9 mouse cellular contexts compared by ENCODE assay signal in the genomic region with DNA sequence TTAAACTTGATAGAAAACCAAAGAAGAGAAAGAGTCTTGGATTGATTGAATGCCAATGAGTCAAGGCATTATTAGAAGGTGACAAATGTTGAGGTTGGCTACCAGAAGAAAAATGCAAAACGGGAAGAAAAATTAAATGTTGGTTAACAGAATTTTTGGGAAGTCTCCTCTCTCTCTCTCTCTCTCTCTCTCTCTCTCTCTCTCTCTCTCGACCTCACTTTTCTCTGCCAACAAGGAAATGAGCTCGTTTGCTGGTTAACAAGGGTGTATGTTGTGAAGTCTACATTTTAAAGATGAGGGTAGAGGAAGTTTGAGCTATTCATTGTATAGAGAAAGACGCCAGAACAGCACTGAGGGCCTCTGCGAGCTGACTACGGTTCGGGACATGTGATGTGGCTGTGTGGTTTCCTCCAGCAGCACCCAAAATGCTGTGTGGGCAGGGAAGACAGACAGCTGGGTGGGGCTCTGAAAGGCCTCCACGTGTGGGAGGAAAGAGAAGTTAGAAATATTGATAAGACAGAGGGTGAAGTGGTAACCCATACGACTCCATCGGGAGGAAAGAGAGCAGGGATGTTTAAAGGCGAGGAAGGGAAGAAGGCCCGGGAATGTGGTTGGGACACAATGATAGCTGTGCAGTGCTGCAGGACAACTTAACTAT.
DNase-seq lines count a peak whose midpoint lies in the region; ATAC-seq and TF ChIP-seq lines count a peak whose summit lies in the region.
"Had no signal": no experiment of that assay in that cellular context is flagged by ENCODE, and none has a peak within 500 bp of the region (broad histone marks: within the 10 kb centered on the region; RNA-seq: fewer than 3 reads in every experiment).

No protein-coding gene starts in this region.

- TF ChIP-seq RAD21 in MEL (IDR thresholded peaks at IDR 0.05; ENCODE audit: low read depth, low read length) = no peak

- TF ChIP-seq POLR2A in MEL (IDR thresholded peaks at IDR 0.05; ENCODE audit: control insufficient read depth in 1 of 2, insufficient read depth in 1 of 2, low read depth in 1 of 2, low read length in 2 of 2, poor library complexity in 1 of 2) = peak; percentile 26 to 71; a peak in 2 of 4 replicates

- H3K36me3 ChIP-seq in MEL (ENCODE audit: control insufficient read depth in 1 of 2, insufficient read depth in 2 of 2, low read length in 2 of 2) = peaks cover 0 to 25% of the 10 kb centered on the region in 2 experiments; a peak in 2 of 4 replicates
- no peaks in the 10 kb centered on the region for H3K36me3 ChIP-seq in intestine, embryonic 16.5 days (ENCODE audit: control insufficient read depth, insufficient read depth, low read length)

- H3K4me3 ChIP-seq in MEL (ENCODE audit: control insufficient read depth in 1 of 2, insufficient read depth in 1 of 2, low read depth in 2 of 2, low read length in 2 of 2) = peak overlapping the region; percentile 30 to 48
- H3K4me3 ChIP-seq in intestine, embryonic 16.5 days (ENCODE audit: low read length) = no peak overlapping the region
- H3K4me3 ChIP-seq: forebrain, embryonic 13.5 days had no signal

- no peak overlapping the region for H3K4me2 ChIP-seq in intestine, embryonic 16.5 days (ENCODE audit: low read depth, low read length)
- H3K4me2 ChIP-seq: forebrain, embryonic 13.5 days had no signal

- no peaks in the 10 kb centered on the region for H3K9me3 ChIP-seq in MEL (replicated peaks; ENCODE audit: insufficient read depth, low read length)
- H3K9me3 ChIP-seq in intestine, embryonic 16.5 days (ENCODE audit: control insufficient read depth, low read length) = no peaks in the 10 kb centered on the region
- H3K9me3 ChIP-seq: forebrain, embryonic 13.5 days had no signal

- WGBS in intestine, embryonic 16.5 days = 76% methylated on average over 12 of the region's 12 CpGs

- peak overlapping the region; percentile 66 for H3K9ac ChIP-seq in MEL (ENCODE audit: control insufficient read depth, low read depth, low read length, poor library complexity, severe bottlenecking)
- no peak overlapping the region for H3K9ac ChIP-seq in intestine, embryonic 16.5 days (ENCODE audit: low read depth, low read length)
- H3K9ac ChIP-seq: forebrain, embryonic 13.5 days had no signal

- ATAC-seq in erythroblast, adult 5-6 weeks (replicated peaks; ENCODE audit: low FRiP score, poor library complexity, severe bottlenecking) = peak; percentile 91
- ATAC-seq in megakaryocyte, adult 5-6 weeks (ENCODE audit: poor library complexity, severe bottlenecking) = peak; percentile 88
- ATAC-seq in intestine, embryonic 16.5 days = no peak
- ATAC-seq: forebrain, embryonic 13.5 days had no signal

- TF ChIP-seq CTCF in MEL (IDR thresholded peaks at IDR 0.05 in 2 of 3, conservative IDR thresholded peaks at IDR 0.05 in 1 of 3; ENCODE audit: control insufficient read depth in 1 of 3, insufficient read depth in 1 of 3, low read depth in 2 of 3, low read length in 3 of 3, poor library complexity in 1 of 3, severe bottlenecking in 1 of 3) = no peak

- peak; percentile 54 to 80; a peak in 3 of 4 replicates for TF ChIP-seq EP300 in MEL (IDR thresholded peaks at IDR 0.05; ENCODE audit: low read depth in 1 of 2, low read length in 2 of 2)

- no peaks in the 10 kb centered on the region for H3K79me2 ChIP-seq in MEL (ENCODE audit: control insufficient read depth, insufficient read depth, low read length, poor library complexity)

- peak; percentile 91 for DNase-seq in MEL (ENCODE audit: low read depth, low spot score)
- peak; percentile 64 to 76 for DNase-seq in thymus, adult 18-20 months
- no peak for DNase-seq in heart, adult 11 months
- DNase-seq in gastrocnemius, postnatal 10 days = no peak
- no peak for DNase-seq in cerebellum, adult 9-11 months

- peaks cover 6 to 11% of the 10 kb centered on the region in 2 experiments for H3K4me1 ChIP-seq in MEL (ENCODE audit: control insufficient read depth in 1 of 2, insufficient read depth in 2 of 2, low read length in 2 of 2)
- no peaks in the 10 kb centered on the region for H3K4me1 ChIP-seq in intestine, embryonic 16.5 days (ENCODE audit: control insufficient read depth, insufficient read depth, low read length)

- H3K27me3 ChIP-seq in MEL (ENCODE audit: control insufficient read depth in 1 of 2, insufficient read depth in 2 of 2, low read length in 2 of 2) = no peaks in the 10 kb centered on the region
- H3K27me3 ChIP-seq in intestine, embryonic 16.5 days (replicated peaks; ENCODE audit: control insufficient read depth, insufficient read depth, low read length) = no peaks in the 10 kb centered on the region
- H3K27me3 ChIP-seq: forebrain, embryonic 13.5 days had no signal

- H3K27ac ChIP-seq in MEL (ENCODE audit: control insufficient read depth, low read depth, low read length) = peak overlapping the region; percentile 95
- H3K27ac ChIP-seq in intestine, embryonic 16.5 days (ENCODE audit: low read length) = no peak overlapping the region
- H3K27ac ChIP-seq: forebrain, embryonic 13.5 days had no signal

TF ChIP-seq in MEL, 35 proteins besides CTCF, POLR2A, EP300 and RAD21:
- TF ChIP-seq KAT2A (conservative IDR thresholded peaks at IDR 0.05; ENCODE audit: low read depth, low read length) = no peak
- TF ChIP-seq ELF1 (IDR thresholded peaks at IDR 0.05; ENCODE audit: low read depth, low read length) = 0 out of 2 replicates have a peak, but pooled peaks have one; percentile 43
- peak; percentile 86 for TF ChIP-seq USF1 (IDR thresholded peaks at IDR 0.05; ENCODE audit: low read depth, low read length)
- TF ChIP-seq MYB (IDR thresholded peaks at IDR 0.05; ENCODE audit: low read depth, low read length) = no peak; the same call in 1 of the 2 replicates
- TF ChIP-seq TBP (IDR thresholded peaks at IDR 0.05; ENCODE audit: low read depth, low read length) = peak; percentile 56
- TF ChIP-seq MAX (IDR thresholded peaks at IDR 0.05; ENCODE audit: low read length) = peak; percentile 89
- TF ChIP-seq E2F4 (IDR thresholded peaks at IDR 0.05; ENCODE audit: borderline replicate concordance, low read depth, low read length) = no peak
- no peak for TF ChIP-seq CHD2 (IDR thresholded peaks at IDR 0.05; ENCODE audit: low read length)
- peak; percentile 86 for TF ChIP-seq SIN3A (IDR thresholded peaks at IDR 0.05; ENCODE audit: low read length)
- TF ChIP-seq CHD1 (IDR thresholded peaks at IDR 0.05; ENCODE audit: low read depth, low read length) = no peak
- TF ChIP-seq ETS1 (IDR thresholded peaks at IDR 0.05; ENCODE audit: low read depth, low read length) = peak; percentile 86
- no peak for TF ChIP-seq MAZ (IDR thresholded peaks at IDR 0.05; ENCODE audit: low read depth, low read length)
- TF ChIP-seq NRF1 (IDR thresholded peaks at IDR 0.05; ENCODE audit: insufficient read depth, low read depth, low read length, poor library complexity, severe bottlenecking) = no peak
- peak; percentile 93 for TF ChIP-seq MXI1 (IDR thresholded peaks at IDR 0.05; ENCODE audit: low read depth, low read length)
- TF ChIP-seq NELFE (IDR thresholded peaks at IDR 0.05; ENCODE audit: low read depth, low read length) = peak; percentile 62
- TF ChIP-seq MAFK (IDR thresholded peaks at IDR 0.05; ENCODE audit: borderline replicate concordance, low read depth, low read length) = no peak
- TF ChIP-seq GATA1 (IDR thresholded peaks at IDR 0.05; ENCODE audit: low read depth, low read length) = no peak; the same call in 1 of the 2 replicates
- 0 out of 2 replicates have a peak, but pooled peaks have one; percentile 15 for TF ChIP-seq ZMIZ1 (IDR thresholded peaks at IDR 0.05; ENCODE audit: low read depth, low read length)
- no peak for TF ChIP-seq ZNF384 (IDR thresholded peaks at IDR 0.05; ENCODE audit: low read depth, low read length)
- TF ChIP-seq SMC3 (IDR thresholded peaks at IDR 0.05; ENCODE audit: low read depth, low read length) = no peak
- TF ChIP-seq BHLHE40 (IDR thresholded peaks at IDR 0.05; ENCODE audit: borderline replicate concordance, low read depth, low read length) = peak; percentile 73; the same call in 1 of the 2 replicates
- no peak for TF ChIP-seq HCFC1 (IDR thresholded peaks at IDR 0.05; ENCODE audit: low read depth, low read length)
- peak; percentile 95 for TF ChIP-seq JUND (IDR thresholded peaks at IDR 0.05; ENCODE audit: low read depth, low read length)
- TF ChIP-seq USF2 (IDR thresholded peaks at IDR 0.05; ENCODE audit: borderline replicate concordance in 1 of 2, insufficient read depth in 1 of 2, low read depth in 1 of 2, low read length in 2 of 2) = 0 out of 4 replicates have a peak, but pooled peaks of 1 of the 2 experiments have one; percentile 25
- no peak for TF ChIP-seq RCOR1 (IDR thresholded peaks at IDR 0.05; ENCODE audit: low read depth, low read length)
- no peak for TF ChIP-seq POLR2AphosphoS5 (IDR thresholded peaks at IDR 0.05; ENCODE audit: borderline replicate concordance, low read depth, low read length)
- TF ChIP-seq TAL1 (IDR thresholded peaks at IDR 0.05; ENCODE audit: low read length) = no peak
- TF ChIP-seq ZC3H11A (IDR thresholded peaks at IDR 0.05; ENCODE audit: low read depth, low read length) = no peak
- no peak for TF ChIP-seq MEF2A (IDR thresholded peaks at IDR 0.05; ENCODE audit: extremely low read depth, insufficient replicate concordance, low read depth, low read length, poor library complexity, severe bottlenecking)
- TF ChIP-seq POLR2AphosphoS2 (IDR thresholded peaks at IDR 0.05; ENCODE audit: low read length) = 0 out of 2 replicates have a peak, but pooled peaks have one; percentile 33
- peak; percentile 52 for TF ChIP-seq TCF12 (IDR thresholded peaks at IDR 0.05; ENCODE audit: low read depth, low read length)
- no peak for TF ChIP-seq ZKSCAN1 (IDR thresholded peaks at IDR 0.05; ENCODE audit: low read depth, low read length)
- no peak for TF ChIP-seq GABPA (IDR thresholded peaks at IDR 0.05; ENCODE audit: low read depth, low read length)
- TF ChIP-seq MYC (IDR thresholded peaks at IDR 0.05; ENCODE audit: low read depth, low read length) = peak; percentile 95
- TF ChIP-seq UBTF (IDR thresholded peaks at IDR 0.05; ENCODE audit: borderline replicate concordance, insufficient read depth, low read depth, low read length) = no peak

Comparison
In these comparisons a context has a peak if more than half of its experiments do, and no peak if none do; other contexts are left out.
1. DNase-seq: peak in MEL (single experiment) and thymus, adult 18-20 months (2 of 2); none in heart, adult 11 months (single experiment), gastrocnemius, postnatal 10 days (single experiment) and cerebellum, adult 9-11 months (single experiment).